Mouse (Mus musculus): ENCODE measurements around the gene Mast4. TPM values are rescaled to one million over a fixed set of nuclear protein-coding genes. Genes with fewer than 3 reads are reported as not detected.

The Mast4 gene
- polyA plus RNA-seq, 1 experiment from 2014 or later: 31.8 TPM

DNA sequence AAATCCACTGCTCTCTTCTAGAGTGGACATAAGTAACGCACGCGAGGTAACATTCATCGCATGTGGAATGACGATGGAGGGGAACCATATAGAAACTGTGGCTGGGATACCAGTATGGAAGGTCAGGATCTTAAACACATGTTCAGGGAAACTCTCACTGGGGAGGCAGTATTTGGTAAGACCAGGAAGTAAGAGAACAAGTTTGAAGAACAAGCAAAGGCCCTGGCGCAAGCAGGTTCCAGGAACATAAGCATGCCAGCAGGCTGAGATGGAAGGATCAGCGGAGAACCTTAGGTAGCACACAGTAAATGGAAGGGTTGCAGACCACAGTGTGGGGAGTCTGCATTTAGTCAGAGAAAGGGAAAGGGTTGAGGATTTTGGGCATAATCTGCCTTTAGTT lies 473.6 kb downstream of the Mast4 start:
- no peak; the same call in 1 of the 2 replicates for ATAC-seq (ENCODE audit: borderline replicate concordance, extremely low read depth, low FRiP score, low TSS enrichment)
- Histone ChIP-seq H3K9ac (no peak overlapping the region), H3K27ac (peak overlapping the region; percentile 77), H3K27me3 (no peaks in the 10 kb centered on the region), H3K4me1 (peaks cover 23% of the 10 kb centered on the region), H3K36me3 (no peaks in the 10 kb centered on the region), H3K9me3 (no peaks in the 10 kb centered on the region), H3K4me2 (no peak overlapping the region), H3K4me3 (no peak overlapping the region)
- 82% methylated on average over 7 of the region's 7 CpGs for WGBS

DNA sequence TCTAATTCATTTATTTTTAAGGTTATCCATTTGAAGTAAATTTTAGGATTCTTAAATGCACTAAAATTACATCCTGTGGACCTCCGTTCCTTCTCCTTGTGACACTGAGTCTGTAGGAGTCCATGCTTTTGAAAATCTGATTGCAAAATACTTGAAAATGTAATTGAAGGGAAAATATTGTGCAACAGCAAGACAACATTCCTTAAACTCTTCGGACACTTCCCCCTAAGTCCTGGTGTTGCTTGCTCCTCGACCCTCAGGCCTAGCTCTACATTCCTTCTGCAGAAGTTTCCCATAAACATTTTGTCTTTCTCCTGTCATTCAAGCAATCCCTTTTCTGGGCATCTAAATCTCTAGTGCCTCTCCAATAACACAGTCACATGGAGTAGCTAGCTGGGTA lies 474.2 kb downstream of the Mast4 start:
- peak overlapping the region; percentile 77 for H3K27ac ChIP-seq

DNA sequence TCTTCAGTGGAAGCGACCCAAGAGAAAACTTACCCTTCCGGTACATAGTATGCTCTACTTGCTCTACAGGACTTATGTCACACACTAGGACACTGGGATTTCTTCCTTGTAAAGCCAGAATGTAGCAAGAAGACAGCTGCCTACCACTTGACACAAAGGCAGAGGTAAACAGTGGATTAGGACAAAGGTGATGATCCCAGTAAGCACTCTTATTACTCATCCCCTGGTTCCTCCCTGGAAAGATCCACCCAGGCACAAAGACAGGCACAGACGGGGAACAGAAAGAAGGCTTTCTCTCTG lies 476.8 kb downstream of the Mast4 start:
- Histone ChIP-seq H3K4me3 (no peak overlapping the region), H3K9ac (no peak overlapping the region), H3K4me2 (no peak overlapping the region), H3K36me3 (no peaks in the 10 kb centered on the region), H3K27ac (no peak overlapping the region), H3K27me3 (no peaks in the 10 kb centered on the region), H3K4me1 (peaks cover 20% of the 10 kb centered on the region), H3K9me3 (no peaks in the 10 kb centered on the region)
- 69% methylated on average over 3 of the region's 3 CpGs for WGBS
- ATAC-seq (ENCODE audit: borderline replicate concordance, extremely low read depth, low FRiP score, low TSS enrichment): no peak

More for the DNA sequence above, 474.2 kb downstream of the Mast4 start:
- Histone ChIP-seq H3K9ac (no peak overlapping the region), H3K9me3 (no peaks in the 10 kb centered on the region), H3K4me3 (no peak overlapping the region), H3K4me1 (peaks cover 20% of the 10 kb centered on the region), H3K27me3 (no peaks in the 10 kb centered on the region), H3K36me3 (no peaks in the 10 kb centered on the region), H3K4me2 (no peak overlapping the region)
- 36% methylated on average over 3 of the region's 3 CpGs for WGBS
- peak; percentile 73 for ATAC-seq (ENCODE audit: borderline replicate concordance, extremely low read depth, low FRiP score, low TSS enrichment)

GRCm38 (mm10) chr13:102856821-102857538 lies 477.3 kb downstream of the Mast4 start:
- Histone ChIP-seq H3K4me2 (no peak overlapping the region), H3K36me3 (no peaks in the 10 kb centered on the region), H3K9me3 (no peaks in the 10 kb centered on the region), H3K27ac (no peak overlapping the region), H3K27me3 (no peaks in the 10 kb centered on the region), H3K9ac (no peak overlapping the region), H3K4me3 (no peak overlapping the region), H3K4me1 (peaks cover 20% of the 10 kb centered on the region)
- no peak for ATAC-seq (ENCODE audit: borderline replicate concordance, extremely low read depth, low FRiP score, low TSS enrichment)
- 51% methylated on average over 5 of the region's 5 CpGs for WGBS

- WGBS: 76% methylated on average over 5 of the region's 5 CpGs
- peak; percentile 42; the same call in 1 of the 2 replicates for ATAC-seq (ENCODE audit: borderline replicate concordance, extremely low read depth, low FRiP score, low TSS enrichment)
These were observed 481.4 kb downstream of the Mast4 start for GRCm38 (mm10) chr13:102852865-102853264.

GRCm38 (mm10) chr13:102851253-102851652 lies 483.0 kb downstream of the Mast4 start:
- no peak overlapping the region for H3K27ac ChIP-seq
- H3K4me2 ChIP-seq: no peak overlapping the region
- H3K27me3 ChIP-seq: no peaks in the 10 kb centered on the region
- no peak overlapping the region for H3K4me3 ChIP-seq
- H3K4me1 ChIP-seq: 0 out of 2 replicates have a peak, but pooled peaks cover 6% of the 10 kb centered on the region
- no peaks in the 10 kb centered on the region for H3K9me3 ChIP-seq
- no peak overlapping the region for H3K9ac ChIP-seq
- peak; percentile 72; the same call in 1 of the 2 replicates for ATAC-seq (ENCODE audit: borderline replicate concordance, extremely low read depth, low FRiP score, low TSS enrichment)
- 75% methylated on average over 1 of the region's 1 CpGs for WGBS
- H3K36me3 ChIP-seq: no peaks in the 10 kb centered on the region

More at GRCm38 (mm10) chr13:102852865-102853264, 481.4 kb downstream of the Mast4 start:
- Histone ChIP-seq H3K27me3 (no peaks in the 10 kb centered on the region), H3K9ac (no peak overlapping the region), H3K9me3 (no peaks in the 10 kb centered on the region), H3K4me3 (no peak overlapping the region), H3K4me1 (peaks cover 10% of the 10 kb centered on the region), H3K36me3 (no peaks in the 10 kb centered on the region), H3K27ac (no peak overlapping the region), H3K4me2 (no peak overlapping the region)

DNA sequence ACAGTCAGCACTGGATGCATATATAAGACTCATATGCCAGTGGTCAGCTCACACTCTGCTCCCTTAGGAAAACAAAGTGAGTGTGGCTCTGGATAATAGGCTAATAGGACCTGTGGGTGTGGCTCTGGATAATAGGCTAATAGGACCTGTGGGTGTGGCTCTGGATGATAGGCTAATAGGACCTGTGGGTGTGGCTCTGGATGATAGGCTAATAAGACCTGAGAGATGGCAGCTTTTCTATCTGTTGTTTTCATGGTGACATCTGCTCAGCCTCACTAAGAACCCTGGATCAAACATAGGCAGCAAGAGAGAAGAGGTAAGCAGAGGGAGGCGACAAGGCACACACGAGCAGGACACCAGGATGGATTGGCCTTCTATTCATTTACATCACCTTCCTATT lies 483.7 kb downstream of the Mast4 start:
- Histone ChIP-seq H3K27me3 (no peaks in the 10 kb centered on the region), H3K36me3 (no peaks in the 10 kb centered on the region), H3K27ac (no peak overlapping the region), H3K4me2 (no peak overlapping the region), H3K9me3 (no peaks in the 10 kb centered on the region), H3K4me1 (0 out of 2 replicates have a peak, but pooled peaks cover 6% of the 10 kb centered on the region), H3K4me3 (no peak overlapping the region), H3K9ac (no peak overlapping the region)
- 80% methylated on average over 2 of the region's 2 CpGs for WGBS
- ATAC-seq (ENCODE audit: borderline replicate concordance, extremely low read depth, low FRiP score, low TSS enrichment): no peak

DNA sequence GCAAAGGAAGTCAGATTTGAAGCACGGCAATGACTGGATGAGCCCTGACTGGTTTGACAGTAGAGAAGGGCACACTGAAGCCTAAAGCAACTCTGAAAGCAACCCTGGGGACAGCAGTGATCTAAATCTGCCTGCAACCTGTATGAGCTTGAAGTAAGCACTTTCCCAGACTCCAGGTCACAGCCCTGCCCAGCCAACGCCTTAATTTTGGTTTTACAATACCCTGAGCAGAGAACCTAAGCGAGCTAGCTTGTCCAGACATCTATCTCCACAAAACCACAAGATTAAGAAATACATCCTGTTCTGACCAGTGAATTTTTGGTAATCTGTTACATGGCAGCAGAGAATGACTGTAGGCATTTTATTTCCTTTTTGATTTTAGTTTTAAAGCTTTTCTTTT lies 485.2 kb downstream of the Mast4 start:
- H3K27me3 ChIP-seq: no peaks in the 10 kb centered on the region
- no peak overlapping the region for H3K27ac ChIP-seq
- H3K36me3 ChIP-seq: no peaks in the 10 kb centered on the region
- H3K4me3 ChIP-seq: no peak overlapping the region
- H3K4me1 ChIP-seq: 0 out of 2 replicates have a peak, but pooled peaks cover 6% of the 10 kb centered on the region
- no peaks in the 10 kb centered on the region for H3K9me3 ChIP-seq
- H3K4me2 ChIP-seq: no peak overlapping the region
- WGBS: 72% methylated on average over 3 of the region's 3 CpGs
- no peak overlapping the region for H3K9ac ChIP-seq
- no peak for ATAC-seq (ENCODE audit: borderline replicate concordance, extremely low read depth, low FRiP score, low TSS enrichment)

GRCm38 (mm10) chr13:102846473-102846872 lies 487.8 kb downstream of the Mast4 start:
- ATAC-seq (ENCODE audit: borderline replicate concordance, extremely low read depth, low FRiP score, low TSS enrichment): no peak
- 64% methylated on average over 4 of the region's 4 CpGs for WGBS
- peaks cover 11% of the 10 kb centered on the region; the same call in 1 of the 2 replicates for H3K4me1 ChIP-seq
- no peak overlapping the region for H3K4me3 ChIP-seq
- H3K4me2 ChIP-seq: no peak overlapping the region
- no peaks in the 10 kb centered on the region for H3K36me3 ChIP-seq
- no peak overlapping the region for H3K9ac ChIP-seq
- no peaks in the 10 kb centered on the region for H3K9me3 ChIP-seq
- H3K27me3 ChIP-seq: no peaks in the 10 kb centered on the region
- H3K27ac ChIP-seq: no peak overlapping the region

DNA sequence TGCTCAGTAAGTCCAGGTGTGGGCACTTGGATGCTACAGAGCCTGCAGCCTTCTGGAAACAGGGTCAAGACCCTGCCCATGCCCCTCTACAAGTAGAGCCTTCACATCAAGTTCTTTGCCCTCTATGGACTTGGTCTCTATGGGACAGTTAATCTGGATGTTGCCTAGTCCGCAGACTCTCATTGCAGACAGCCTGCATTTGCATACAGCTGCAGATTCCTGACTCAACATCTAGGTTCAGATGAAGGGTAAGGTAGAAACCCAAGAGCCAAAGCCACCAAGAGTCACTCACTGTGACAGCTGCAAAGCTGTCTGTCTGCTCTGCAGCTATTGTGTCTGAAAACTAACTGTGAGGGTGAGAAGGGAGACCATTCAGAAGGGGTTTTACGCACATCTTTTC lies 491.6 kb downstream of the Mast4 start:
- H3K9ac ChIP-seq: no peak overlapping the region
- no peak overlapping the region for H3K4me3 ChIP-seq
- no peak for ATAC-seq (ENCODE audit: borderline replicate concordance, extremely low read depth, low FRiP score, low TSS enrichment)
- H3K27me3 ChIP-seq: no peaks in the 10 kb centered on the region
- no peak overlapping the region for H3K4me2 ChIP-seq
- peaks cover 14% of the 10 kb centered on the region; the same call in 1 of the 2 replicates for H3K4me1 ChIP-seq
- no peaks in the 10 kb centered on the region for H3K9me3 ChIP-seq
- H3K27ac ChIP-seq: no peak overlapping the region
- 80% methylated on average over 2 of the region's 2 CpGs for WGBS
- H3K36me3 ChIP-seq: no peaks in the 10 kb centered on the region

- no peak for ATAC-seq (ENCODE audit: borderline replicate concordance, extremely low read depth, low FRiP score, low TSS enrichment)
- H3K27me3 ChIP-seq: no peaks in the 10 kb centered on the region
- H3K27ac ChIP-seq: no peak overlapping the region
- H3K9ac ChIP-seq: no peak overlapping the region
- no peaks in the 10 kb centered on the region for H3K9me3 ChIP-seq
- H3K4me2 ChIP-seq: no peak overlapping the region
- peaks cover 11% of the 10 kb centered on the region; the same call in 1 of the 2 replicates for H3K4me1 ChIP-seq
- no peaks in the 10 kb centered on the region for H3K36me3 ChIP-seq
- WGBS: 48% methylated on average over 8 of the region's 8 CpGs
- H3K4me3 ChIP-seq: no peak overlapping the region
These were observed 492.1 kb downstream of the Mast4 start for GRCm38 (mm10) chr13:102842237-102842636.

DNA sequence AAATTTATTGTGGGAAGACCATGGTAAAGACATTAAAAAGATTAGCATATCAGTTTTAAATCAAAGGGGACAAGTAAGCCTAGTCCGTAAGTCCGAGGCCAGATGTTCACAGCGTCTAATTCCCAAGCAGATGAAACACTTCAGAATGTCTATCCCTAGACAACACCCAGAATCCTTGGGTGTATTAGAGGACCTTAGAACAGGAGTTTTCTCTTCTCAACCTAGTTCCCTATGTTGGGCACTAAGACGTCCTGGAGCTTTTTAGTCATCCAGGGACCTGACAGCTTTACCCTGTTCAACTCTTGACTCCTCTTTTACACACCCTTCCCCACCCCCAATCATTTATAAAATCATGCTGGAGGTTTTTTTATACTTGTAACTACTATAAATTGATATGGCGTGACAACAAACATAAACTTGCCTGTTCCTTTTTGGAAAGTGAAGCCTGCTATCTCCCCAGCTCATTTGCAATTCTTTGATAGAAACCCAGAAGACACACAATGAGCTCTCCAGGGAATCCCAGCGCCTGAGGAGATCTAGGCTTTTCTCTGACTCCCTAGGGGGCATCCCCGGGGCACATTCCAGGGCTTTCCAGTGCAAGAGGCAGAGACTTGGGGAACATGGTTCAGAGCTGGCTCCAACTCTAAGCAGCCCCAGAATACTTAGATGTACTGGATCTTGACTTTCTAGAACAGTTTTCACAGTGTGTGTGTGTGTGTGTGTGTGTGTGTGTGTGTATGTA lies 494.4 kb downstream of the Mast4 start:
- Histone ChIP-seq H3K36me3 (no peaks in the 10 kb centered on the region), H3K27me3 (no peaks in the 10 kb centered on the region), H3K4me2 (no peak overlapping the region), H3K4me1 (peaks cover 11% of the 10 kb centered on the region; the same call in 1 of the 2 replicates), H3K9ac (no peak overlapping the region), H3K27ac (no peak overlapping the region), H3K9me3 (no peaks in the 10 kb centered on the region), H3K4me3 (no peak overlapping the region)
- WGBS: 42% methylated on average over 7 of the region's 7 CpGs
- no peak; the same call in 1 of the 2 replicates for ATAC-seq (ENCODE audit: borderline replicate concordance, extremely low read depth, low FRiP score, low TSS enrichment)
